Mouse (Mus musculus) midbrain, embryonic 11.5 days (tissue): ENCODE data around the gene Aspa. TPM values are rescaled to one million over a fixed set of nuclear protein-coding genes. Genes with fewer than 3 reads are reported as not detected.
"Not testable (repeated sequence)": the region's sequence is repeated elsewhere in the genome, so short reads cannot be mapped to it uniquely, and the experiment has no call there.

ENCODE experiments used
- ATAC-seq: fragments of 200-750 bp; cut with Nextera tagmentation; 2 replicates; pipeline ENCODE4 v1.8.0; 2017; ENCODE audit warnings: moderate TSS enrichment, moderate library complexity; ENCODE audit not compliant: low FRiP score
- DNase-seq: peaks from one replicate; pipeline ENCODE4 v3.0.0; 2015; ENCODE audit warnings: low spot score; ENCODE audit errors: missing footprints
- H3K27ac ChIP-seq: fragments of 300-500 bp; sonication (generic); 2 replicates; pipeline ENCODE4 v1.5.1; 2014; ENCODE audit warnings: low read depth, low read length
- H3K27me3 ChIP-seq: fragments of 300-500 bp; sonication (generic); 2 replicates; pipeline ENCODE4 v1.6.1; 2014; ENCODE audit warnings: mild to moderate bottlenecking, low read length, moderate library complexity, mixed read lengths; ENCODE audit not compliant: control insufficient read depth, insufficient read depth
- H3K36me3 ChIP-seq: fragments of 300-500 bp; sonication (generic); 2 replicates; pipeline ENCODE4 v1.6.1; 2014; ENCODE audit warnings: mild to moderate bottlenecking, low read length, moderate library complexity, mixed read lengths; ENCODE audit not compliant: control insufficient read depth, insufficient read depth
- H3K4me1 ChIP-seq: fragments of 300-500 bp; sonication (generic); 2 replicates; pipeline ENCODE4 v1.6.1; 2014; ENCODE audit warnings: low read length; ENCODE audit not compliant: control insufficient read depth, insufficient read depth
- H3K4me2 ChIP-seq: fragments of 300-500 bp; sonication (generic); 2 replicates; pipeline ENCODE4 v1.6.1; 2014; ENCODE audit warnings: mild to moderate bottlenecking, moderate library complexity
- H3K4me3 ChIP-seq: fragments of 300-500 bp; sonication (generic); 2 replicates; pipeline ENCODE4 v1.5.1; 2014; ENCODE audit warnings: low read depth, low read length
- H3K9ac ChIP-seq: fragments of 300-500 bp; sonication (generic); 2 replicates; pipeline ENCODE4 v1.6.1; 2014; ENCODE audit warnings: low read length
- H3K9me3 ChIP-seq: fragments of 300-500 bp; sonication (generic); 2 replicates; pipeline ENCODE4 v1.6.1; 2016; ENCODE audit warnings: low read length; ENCODE audit not compliant: control insufficient read depth
- WGBS: fragments of 180-500 bp; shearing (Covaris S2); extraction: QIAGEN DNeasy Blood & Tissue Kit; methylation state at CpG from one replicate; pipeline ENCODE4 v1.1.7; 2014; 5-methylcytosine and 5-hydroxymethylcytosine counted together
- polyA plus RNA-seq: library from polyadenylated mRNA; unstranded; fragments of >200 nt; fragmentation: Nextera tagmentation; extraction: Ambion mirVana; gene quantifications from 2 replicates; pipeline ENCODE4 v1.2.1, GENCODE M21; 2014

The Aspa gene
- 0.10 TPM in 1 of 2 replicates, not detected in the other for polyA plus RNA-seq

GRCm38 (mm10) chr11:73329442-73329841, at the start of gene Aspa, which contains the start of the genes Gm49340 and Spata22:
Aspa (minus strand) TSS chr11:73329596.
Gm49340 (plus strand) TSS chr11:73329741.
Spata22 (plus strand) TSS chr11:73329741.
- ATAC-seq, result no peak
- Histone ChIP-seq H3K27me3 (no peaks in the 10 kb centered on the region), H3K27ac (no peak within 1 kb of the TSS), H3K9ac (no peak within 1 kb of the TSS), H3K4me3 (no peak within 1 kb of the TSS), H3K4me2 (no peak within 1 kb of the TSS), H3K4me1 (no peaks in the 10 kb centered on the region), H3K36me3 (no peaks in the 10 kb centered on the region), H3K9me3 (no peaks in the 10 kb centered on the region)
- 79% methylated on average over 27 of the region's 27 CpGs for WGBS
- DNase-seq, result no peak

- H3K27ac ChIP-seq, result no peak within 1 kb of the TSS
- ATAC-seq (no peak), DNase-seq (no peak)
- no peaks in the 10 kb centered on the region for H3K27me3 ChIP-seq
- 85% methylated on average over 2 of the region's 2 CpGs for WGBS
- H3K4me3 ChIP-seq, result no peak within 1 kb of the TSS
- no peaks in the 10 kb centered on the region for H3K4me1 ChIP-seq
- no peaks in the 10 kb centered on the region for H3K36me3 ChIP-seq
- no peak within 1 kb of the TSS for H3K9ac ChIP-seq
- no peaks in the 10 kb centered on the region for H3K9me3 ChIP-seq
- no peak within 1 kb of the TSS for H3K4me2 ChIP-seq
Measured at GRCm38 (mm10) chr11:73370946-73371345, 41.5 kb upstream of the Aspa start, which contains the start of gene Olfr376. Olfr376 (plus strand) TSS chr11:73371246.

- no peak within 1 kb of the TSS for H3K4me2 ChIP-seq
- H3K4me1 ChIP-seq, result no peaks in the 10 kb centered on the region
- no peaks in the 10 kb centered on the region for H3K27me3 ChIP-seq
- H3K4me3 ChIP-seq, result no peak within 1 kb of the TSS
- no peaks in the 10 kb centered on the region for H3K36me3 ChIP-seq
- 46% methylated on average over 3 of the region's 3 CpGs for WGBS
- no peak within 1 kb of the TSS for H3K9ac ChIP-seq
- H3K27ac ChIP-seq, result no peak within 1 kb of the TSS
- H3K9me3 ChIP-seq, result no peaks in the 10 kb centered on the region
- DNase-seq (no peak), ATAC-seq (no peak)
Measured at GRCm38 (mm10) chr11:73350483-73350882, 21.1 kb upstream of the Aspa start, which contains the start of gene Olfr20. Olfr20 (plus strand) TSS chr11:73350783.

GRCm38 (mm10) chr11:73336919-73337318, 7.5 kb upstream of the Aspa start:
- H3K9me3 ChIP-seq, result no peaks in the 10 kb centered on the region
- ATAC-seq, result no peak

GRCm38 (mm10) chr11:73333357-73333756, 4.0 kb upstream of the Aspa start:
- Histone ChIP-seq H3K4me1 (no peaks in the 10 kb centered on the region), H3K4me2 (no peak overlapping the region), H3K36me3 (no peaks in the 10 kb centered on the region), H3K27ac (no peak overlapping the region), H3K9ac (no peak overlapping the region), H3K4me3 (no peak overlapping the region), H3K27me3 (no peaks in the 10 kb centered on the region), H3K9me3 (no peaks in the 10 kb centered on the region)
- DNase-seq (no peak), ATAC-seq (no peak)
- WGBS, result 60% methylated on average over 2 of the region's 2 CpGs

More at GRCm38 (mm10) chr11:73336919-73337318, 7.5 kb upstream of the Aspa start:
- Histone ChIP-seq H3K27me3 (no peaks in the 10 kb centered on the region), H3K27ac (no peak overlapping the region), H3K36me3 (no peaks in the 10 kb centered on the region), H3K4me2 (no peak overlapping the region), H3K4me1 (no peaks in the 10 kb centered on the region), H3K4me3 (no peak overlapping the region), H3K9ac (no peak overlapping the region)
- WGBS, result 80% methylated on average over 4 of the region's 4 CpGs
- DNase-seq, result no peak

GRCm38 (mm10) chr11:73327361-73327760, 2.0 kb downstream of the Aspa start:
- no peaks in the 10 kb centered on the region for H3K9me3 ChIP-seq
- no peak overlapping the region for H3K9ac ChIP-seq
- no peak overlapping the region for H3K4me3 ChIP-seq
- no peaks in the 10 kb centered on the region for H3K4me1 ChIP-seq
- ATAC-seq (no peak), DNase-seq (no peak)
- no peak overlapping the region for H3K27ac ChIP-seq
- no peak overlapping the region for H3K4me2 ChIP-seq
- H3K27me3 ChIP-seq, result no peaks in the 10 kb centered on the region
- H3K36me3 ChIP-seq, result no peaks in the 10 kb centered on the region
- 85% methylated on average over 4 of the region's 4 CpGs for WGBS

GRCm38 (mm10) chr11:73326485-73326886, 2.9 kb downstream of the Aspa start:
- H3K9ac ChIP-seq, result no peak overlapping the region

GRCm38 (mm10) chr11:73323906-73324830, 5.2 kb downstream of the Aspa start:
- Histone ChIP-seq H3K36me3 (no peaks in the 10 kb centered on the region), H3K9me3 (no peaks in the 10 kb centered on the region), H3K9ac (no peak overlapping the region), H3K4me1 (no peaks in the 10 kb centered on the region), H3K27ac (no peak overlapping the region), H3K27me3 (no peaks in the 10 kb centered on the region), H3K4me3 (no peak overlapping the region), H3K4me2 (no peak overlapping the region)
- WGBS, result 78% methylated on average over 9 of the region's 9 CpGs
- DNase-seq (no peak), ATAC-seq (no peak)

More at GRCm38 (mm10) chr11:73326485-73326886, 2.9 kb downstream of the Aspa start:
- 67% methylated on average over 12 of the region's 12 CpGs for WGBS
- no peak overlapping the region for H3K27ac ChIP-seq
- H3K36me3 ChIP-seq, result no peaks in the 10 kb centered on the region
- no peaks in the 10 kb centered on the region for H3K9me3 ChIP-seq
- no peak overlapping the region for H3K4me2 ChIP-seq
- H3K4me3 ChIP-seq, result no peak overlapping the region
- H3K4me1 ChIP-seq, result no peaks in the 10 kb centered on the region
- DNase-seq, result no peak
- ATAC-seq, result no peak
- H3K27me3 ChIP-seq, result no peaks in the 10 kb centered on the region

GRCm38 (mm10) chr11:73321064-73321463, 8.3 kb downstream of the Aspa start:
- not testable (repeated sequence) for H3K4me1 ChIP-seq, H3K4me2 ChIP-seq, H3K27ac ChIP-seq, ATAC-seq, H3K9me3 ChIP-seq, H3K4me3 ChIP-seq, H3K27me3 ChIP-seq, H3K9ac ChIP-seq, H3K36me3 ChIP-seq, DNase-seq
- 93% methylated on average over 13 of the region's 13 CpGs for WGBS
